Mouse (Mus musculus) megakaryocyte progenitor cell, adult 5-6 weeks (primary cell): ENCODE results near the gene Gpatch3. TPM values are rescaled to one million over a fixed set of nuclear protein-coding genes. Genes with fewer than 3 reads are reported as not detected.

Experiments used
- ATAC-seq: replicated peaks from 2 replicates; pipeline ENCODE4 v1.8.0; 2016; ENCODE audit warnings: mild to moderate bottlenecking, moderate TSS enrichment, inconsistent platforms; ENCODE audit not compliant: poor library complexity
- total RNA-seq, 2 experiments: library from RNA; stranded (forward) in 1 of 2; stranded (reverse) in 1 of 2; fragments of 157-497, 149-512 nt in 1 of 2; fragments of 200-1000 nt in 1 of 2; gene quantifications; 2 replicates each; pipeline versions ENCODE4 v1.2.3 to v1.2.4; 2015 to 2017

The Gpatch3 gene
- total RNA-seq, 2 experiments from 2014 or later, result 1.6 to 14.9 TPM

DNA sequence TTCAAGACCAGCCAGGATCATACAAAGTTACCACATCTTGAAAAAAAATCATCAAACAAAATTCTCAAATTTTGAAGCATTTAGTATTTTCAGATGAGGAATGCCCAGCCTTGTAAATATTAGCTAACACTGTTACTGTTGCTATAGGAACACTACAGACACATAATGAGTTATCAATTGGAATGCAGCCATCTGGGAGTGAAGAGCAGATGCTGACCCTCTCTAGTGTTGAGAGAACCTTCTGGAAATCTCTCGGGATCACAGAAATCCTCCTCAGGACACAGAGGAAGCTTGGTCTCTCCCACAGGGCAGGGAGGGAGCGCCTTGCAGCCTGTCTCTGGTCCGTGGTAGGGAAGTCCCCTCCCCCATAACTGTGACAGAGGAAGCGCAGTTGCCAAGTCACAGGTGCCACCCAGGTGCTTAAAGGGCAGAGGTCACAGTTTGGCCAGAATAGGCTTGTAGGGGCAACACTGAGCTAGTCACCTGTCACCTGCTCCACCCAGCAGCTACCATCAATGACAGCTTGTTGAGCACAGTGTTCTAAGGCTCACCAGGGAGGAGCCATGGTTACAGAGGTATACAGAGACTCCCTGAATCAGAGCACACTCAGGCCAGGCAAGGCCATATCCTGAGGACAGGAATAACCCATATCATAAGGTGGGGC is 45.1 kb downstream of the Gpatch3 start:
- ATAC-seq, result no peak

GRCm38 (mm10) chr4:133620668-133621067 is 46.1 kb downstream of the Gpatch3 start:
- no peak for ATAC-seq

- no peak for ATAC-seq
Measured at GRCm38 (mm10) chr4:133622161-133622695, 47.7 kb downstream of the Gpatch3 start.

DNA sequence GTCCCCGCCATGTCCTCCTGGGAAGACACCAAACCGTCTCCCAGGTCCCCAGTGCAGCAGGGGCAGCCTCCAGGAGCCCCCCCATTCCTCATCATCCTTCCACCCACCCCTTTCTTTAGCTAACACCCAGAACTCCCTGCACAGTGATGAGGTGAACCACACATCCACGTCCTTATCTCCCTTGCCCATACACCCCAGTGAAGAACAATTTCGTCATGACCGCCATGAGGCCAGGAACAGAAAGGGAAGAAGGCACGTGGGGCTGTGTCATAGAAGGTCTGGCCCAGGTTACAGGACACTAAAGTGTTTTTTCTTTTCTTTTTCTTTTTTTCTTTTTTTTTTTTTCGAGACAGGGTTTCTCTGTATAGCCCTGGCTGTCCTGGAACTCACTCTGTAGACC is 50.3 kb downstream of the Gpatch3 start:
- peak; percentile 84 for ATAC-seq

- ATAC-seq, result peak; percentile 61
Measured at GRCm38 (mm10) chr4:133625621-133626071, 51.1 kb downstream of the Gpatch3 start.

DNA sequence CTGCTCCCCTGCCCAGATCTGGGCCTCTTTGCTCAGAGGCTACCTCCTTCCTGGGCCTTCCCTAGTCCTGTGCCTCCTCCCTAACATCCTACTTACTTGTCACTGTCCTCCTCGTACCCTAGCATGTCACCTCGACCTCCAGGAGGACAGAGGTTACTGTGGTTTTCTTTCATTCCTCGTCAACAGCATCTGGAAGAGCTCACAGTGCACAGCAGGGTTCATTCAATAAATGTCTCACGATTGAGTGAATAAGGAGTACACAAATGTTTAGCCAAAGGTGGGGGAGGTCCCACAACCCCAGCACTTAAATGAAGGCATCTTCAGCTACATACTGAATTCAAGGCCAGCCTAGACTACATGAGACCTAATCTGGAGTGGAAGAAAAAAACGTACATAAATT is 51.7 kb downstream of the Gpatch3 start:
- no peak for ATAC-seq

- no peak for ATAC-seq
Measured at GRCm38 (mm10) chr4:133626621-133627020, 52.1 kb downstream of the Gpatch3 start.

- no peak for ATAC-seq
Measured at GRCm38 (mm10) chr4:133627039-133627438, 52.5 kb downstream of the Gpatch3 start.

- no peak for ATAC-seq
Measured at GRCm38 (mm10) chr4:133628517-133628916, 54.0 kb downstream of the Gpatch3 start.

GRCm38 (mm10) chr4:133629191-133629590 is 54.6 kb downstream of the Gpatch3 start:
- no peak for ATAC-seq

GRCm38 (mm10) chr4:133630326-133630920 is 55.9 kb downstream of the Gpatch3 start:
- ATAC-seq, result no peak

DNA sequence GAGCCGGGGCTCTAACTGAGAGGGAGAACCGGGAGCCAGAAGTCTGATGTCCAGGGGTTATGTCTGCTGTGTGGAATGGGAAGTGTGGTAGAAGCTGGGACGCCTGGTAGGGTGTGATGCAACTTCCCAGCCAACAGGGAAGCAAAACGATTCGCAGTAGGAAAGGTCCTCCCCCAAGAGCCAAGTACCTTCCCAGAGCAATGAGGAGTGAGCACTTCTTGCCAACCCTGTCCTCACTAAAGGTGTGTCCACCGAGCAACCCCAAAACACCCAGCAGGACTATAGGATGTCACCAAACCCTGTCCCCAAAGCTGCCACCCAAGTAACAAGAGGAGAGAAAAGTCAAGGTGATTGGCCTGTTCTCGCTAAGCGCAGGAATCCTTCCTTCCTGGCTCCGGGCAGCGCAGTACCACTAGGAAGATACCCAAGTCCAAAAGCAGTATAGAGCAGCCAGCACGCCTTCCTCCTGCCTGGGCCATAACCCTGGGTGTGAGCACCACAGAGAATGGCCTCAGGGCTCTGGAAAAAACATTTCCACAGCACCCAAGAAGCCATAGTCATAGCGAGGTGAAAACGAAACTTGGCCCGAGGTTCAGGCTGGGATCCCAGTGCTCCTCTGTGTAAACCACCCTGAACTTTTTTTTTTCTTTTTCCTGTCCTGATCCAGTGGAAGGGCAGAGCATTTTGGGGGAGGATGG is 56.7 kb downstream of the Gpatch3 start:
- peak; percentile 45 for ATAC-seq

GRCm38 (mm10) chr4:133631769-133632411 is 57.3 kb downstream of the Gpatch3 start:
- ATAC-seq, result 0 out of 2 replicates have a peak, but pooled peaks have one; percentile 9

GRCm38 (mm10) chr4:133632483-133633327 is 58.2 kb downstream of the Gpatch3 start:
- ATAC-seq, result no peak

DNA sequence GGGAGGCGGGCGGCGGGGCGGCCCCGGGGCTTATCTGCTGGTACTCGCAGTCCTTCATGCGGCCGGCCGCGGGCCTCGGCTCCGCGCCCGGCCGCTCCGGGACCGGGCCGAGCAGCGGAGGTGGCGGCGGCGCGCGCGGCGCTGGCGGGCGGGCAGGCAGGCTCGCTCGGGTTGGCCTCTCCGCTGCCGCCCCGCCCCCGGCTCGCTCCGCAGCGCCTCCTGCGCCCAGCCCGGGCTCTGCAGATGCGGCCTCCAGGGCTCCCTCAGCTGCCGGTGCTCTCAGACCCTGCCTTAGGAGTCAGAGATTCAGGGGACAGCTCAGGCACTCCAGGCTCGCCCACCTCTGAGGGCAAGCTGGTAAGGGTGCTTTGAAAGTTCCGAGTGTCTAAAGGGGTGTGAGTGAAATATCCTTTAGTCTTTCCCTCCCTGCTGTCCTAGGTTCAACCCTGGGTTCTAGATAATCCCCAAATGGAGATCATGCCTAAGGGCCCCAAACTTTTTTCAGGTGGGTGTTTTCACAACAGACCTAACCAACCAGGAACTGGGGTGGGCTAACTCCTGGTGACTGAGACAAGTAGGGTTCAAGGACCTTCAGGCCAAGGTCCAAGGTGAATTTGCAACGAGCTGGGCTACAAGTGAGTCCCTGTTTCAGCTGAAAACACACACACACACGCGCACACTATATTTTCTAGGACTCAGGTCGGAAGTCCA is 58.9 kb downstream of the Gpatch3 start:
- ATAC-seq, result peak; percentile 95

Other genes with a start within 250 kb of the Gpatch3 start
- gene Wdtc1, start 221.3 kb upstream of the Gpatch3 start, total RNA-seq (2015), result 10.3 and 10.6 TPM in 2 replicates
- 7.6 and 8.7 TPM in 2 replicates for gene Wdtc1, start 221.3 kb upstream of the Gpatch3 start, total RNA-seq (2017)
- 15.1 and 16.1 TPM in 2 replicates for gene Slc9a1, start 205.0 kb upstream of the Gpatch3 start, total RNA-seq (2015)
- 6.3 and 7.3 TPM in 2 replicates for gene Slc9a1, start 205.0 kb upstream of the Gpatch3 start, total RNA-seq (2017)
- gene Tent5b, start 94.6 kb upstream of the Gpatch3 start, total RNA-seq (2015), result 0.15 TPM in 1 of 2 replicates, not detected in the other
- not detected in 2 replicates for gene Tent5b, start 94.6 kb upstream of the Gpatch3 start, total RNA-seq (2017)
- gene Trnp1, start 76.2 kb upstream of the Gpatch3 start, total RNA-seq (2015), result not detected in 2 replicates
- not detected in 2 replicates for gene Trnp1, start 76.2 kb upstream of the Gpatch3 start, total RNA-seq (2017)
- gene Kdf1, start 55.8 kb upstream of the Gpatch3 start, total RNA-seq (2015), result not detected in 2 replicates
- gene Kdf1, start 55.8 kb upstream of the Gpatch3 start, total RNA-seq (2017), result not detected in 2 replicates
- 181 and 191 TPM in 2 replicates for gene Nudc, start 28.7 kb upstream of the Gpatch3 start, total RNA-seq (2015)
- 289 and 309 TPM in 2 replicates for gene Nudc, start 28.7 kb upstream of the Gpatch3 start, total RNA-seq (2017)
- 2.9 and 3.1 TPM in 2 replicates for gene Nr0b2, start 21.4 kb upstream of the Gpatch3 start, total RNA-seq (2015)
- 0.54 and 2.7 TPM in 2 replicates for gene Nr0b2, start 21.4 kb upstream of the Gpatch3 start, total RNA-seq (2017)
- gene Gpn2, start 9.6 kb downstream of the Gpatch3 start, total RNA-seq (2015), result 17.1 and 21.6 TPM in 2 replicates
- gene Gpn2, start 9.6 kb downstream of the Gpatch3 start, total RNA-seq (2017), result 17.5 and 22.2 TPM in 2 replicates
- 3.6 and 3.7 TPM in 2 replicates for gene Sfn, start 27.4 kb downstream of the Gpatch3 start, total RNA-seq (2015)
- gene Sfn, start 27.4 kb downstream of the Gpatch3 start, total RNA-seq (2017), result 2.9 and 4.7 TPM in 2 replicates
- gene Zdhhc18, start 75.4 kb downstream of the Gpatch3 start, total RNA-seq (2015), result 16.2 and 27.0 TPM in 2 replicates
- gene Zdhhc18, start 75.4 kb downstream of the Gpatch3 start, total RNA-seq (2017), result 7.8 and 11.5 TPM in 2 replicates
- 5.1 and 8.5 TPM in 2 replicates for gene Pigv, start 97.9 kb downstream of the Gpatch3 start, total RNA-seq (2015)
- 5.0 and 5.2 TPM in 2 replicates for gene Pigv, start 97.9 kb downstream of the Gpatch3 start, total RNA-seq (2017)
- 106 and 108 TPM in 2 replicates for gene Arid1a, start 182.0 kb downstream of the Gpatch3 start, total RNA-seq (2015)
- gene Arid1a, start 182.0 kb downstream of the Gpatch3 start, total RNA-seq (2017), result 27.0 and 30.0 TPM in 2 replicates